Mouse (Mus musculus) ES-Bruce4 (cell line): ENCODE results near the gene Angptl6.

ENCODE experiments used
- CTCF ChIP-seq: IDR thresholded peaks from one replicate; pipeline ENCODE4 v1.8.1; 2011; ENCODE audit warnings: low read depth, low read length
- EP300 ChIP-seq: IDR thresholded peaks from 2 replicates; pipeline ENCODE4 v1.6.1; 2011; ENCODE audit warnings: low read depth, low read length; ENCODE audit not compliant: insufficient read depth
- POLR2A ChIP-seq: IDR thresholded peaks from one replicate; pipeline ENCODE4 v1.8.1; 2011; ENCODE audit warnings: low read length; ENCODE audit not compliant: insufficient read depth

DNA sequence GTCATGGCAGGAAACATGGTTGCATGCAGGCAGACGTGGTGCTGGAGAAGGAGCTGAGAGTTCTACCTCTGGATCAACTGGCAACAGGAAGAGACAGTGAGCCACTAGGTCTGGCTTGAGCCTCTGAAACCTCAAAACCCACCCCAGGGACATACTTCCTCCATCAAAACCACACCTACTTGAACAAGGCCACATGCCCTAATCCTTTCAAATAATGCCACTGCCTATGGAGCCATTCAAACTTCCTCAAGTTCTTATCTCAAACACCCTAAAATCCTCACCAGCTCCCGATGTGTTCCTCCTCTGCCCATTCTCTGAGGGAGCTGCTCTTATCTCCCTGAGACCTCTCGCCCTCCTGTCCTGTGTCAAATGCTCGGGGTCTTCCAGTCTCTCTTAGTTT is 37.3 kb downstream of the Angptl6 start:
- TF ChIP-seq POLR2A, result no peak
- TF ChIP-seq CTCF, result no peak
- no peak for TF ChIP-seq EP300
